Mouse (Mus musculus) cerebellum, adult 2 months (tissue): ENCODE measurements around the gene Prim2.

Experiments
- CTCF ChIP-seq: fragments of 200-500 bp; IDR thresholded peaks from 2 replicates; pipeline ENCODE4 v1.5.1; 2011; ENCODE audit warnings: low read depth, mild to moderate bottlenecking, control low read depth, low read length, moderate library complexity, borderline replicate concordance; ENCODE audit not compliant: insufficient read depth
- POLR2A ChIP-seq: fragments of 200-500 bp; IDR thresholded peaks from 2 replicates; pipeline ENCODE4 v1.6.1; 2011; ENCODE audit warnings: low read length, control low read depth, borderline replicate concordance; ENCODE audit not compliant: insufficient read depth

DNA sequence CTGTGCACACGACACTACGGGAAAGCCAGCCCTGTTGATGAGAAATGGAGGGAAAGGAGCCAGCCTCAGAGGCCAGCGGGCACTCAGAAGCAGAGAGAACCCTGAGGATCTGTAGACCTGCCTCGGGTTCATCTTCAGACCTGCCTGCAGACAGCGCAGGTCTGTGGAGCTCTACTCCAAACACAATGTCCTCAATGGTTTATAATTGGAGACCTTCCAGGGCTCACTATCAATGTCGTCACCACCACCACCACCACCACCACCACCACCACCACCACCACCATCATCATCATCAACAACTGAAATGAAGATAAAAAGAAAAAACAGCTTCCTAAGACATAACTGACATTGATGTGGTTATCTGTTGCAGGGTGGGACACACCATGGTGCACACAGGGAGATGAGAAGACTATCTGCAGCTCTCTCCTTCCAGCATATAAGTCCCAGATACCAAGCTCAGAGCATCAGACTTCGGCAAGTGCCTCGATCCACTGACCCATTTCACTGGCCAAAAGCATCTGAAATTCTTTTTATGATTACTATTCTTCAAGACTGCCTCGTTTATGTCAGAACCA lies 20.0 kb downstream of the Prim2 start:
- TF ChIP-seq CTCF (no peak), POLR2A (no peak)
